ENCODE assay signal across 8 mouse cellular contexts in the genomic region with DNA sequence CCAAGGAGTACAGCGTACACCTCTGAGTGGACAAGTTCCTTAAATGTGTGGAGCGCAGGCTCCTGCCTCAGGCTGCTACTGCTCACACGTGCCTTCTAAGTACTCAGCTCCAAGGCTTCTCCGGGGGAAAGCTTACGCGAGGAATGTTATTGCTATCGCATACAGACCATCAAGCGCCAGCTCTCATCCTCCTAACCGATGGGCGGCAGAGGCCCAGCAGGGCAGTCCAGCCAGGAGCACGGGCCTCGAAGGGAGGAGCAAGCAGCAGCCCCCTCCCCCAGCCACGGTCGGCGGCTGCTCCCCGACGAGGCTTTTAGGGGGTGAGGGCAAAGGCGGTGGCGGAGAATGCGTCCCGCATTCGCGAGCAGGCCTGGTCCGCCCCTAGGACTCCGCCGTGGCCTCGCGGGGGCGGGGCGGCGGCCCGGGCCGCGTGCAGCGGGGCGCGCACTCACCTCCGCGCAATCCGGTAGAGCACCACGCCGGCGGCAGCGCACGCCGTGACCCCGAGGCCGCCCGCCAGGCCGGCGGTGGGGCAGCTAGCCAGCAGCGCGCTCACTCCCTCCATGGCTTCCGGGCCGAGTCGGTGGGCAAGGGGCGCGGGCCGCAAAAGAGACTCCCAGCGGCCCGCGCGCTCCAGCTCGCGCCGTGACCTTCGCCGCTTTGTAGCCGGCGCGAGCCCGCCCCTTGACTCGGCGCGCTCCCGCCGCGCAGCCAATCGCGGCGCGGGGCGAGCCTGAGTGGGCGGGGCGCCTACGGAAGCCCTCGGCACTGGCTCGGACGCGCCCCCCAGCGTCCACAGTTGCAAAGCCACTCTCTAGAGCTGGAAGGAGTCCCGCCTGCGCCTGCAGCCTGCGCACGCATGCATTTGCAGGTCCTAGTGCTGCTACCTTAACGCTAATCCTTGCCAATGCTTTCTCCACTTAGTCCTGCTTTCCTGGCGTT. TPM values are rescaled to one million over a fixed set of nuclear protein-coding genes. Genes with fewer than 3 reads are reported as not detected.
DNase-seq lines count a peak whose midpoint lies in the region; ATAC-seq and TF ChIP-seq lines count a peak whose summit lies in the region.

A gene (minus strand): TSS at position 662 of the 942 bp plus-strand sequence.

- H3K4me1 ChIP-seq in cortical plate, adult 2 months (ENCODE audit: control insufficient read depth, insufficient read depth, low read length), result peaks cover 16% of the 10 kb centered on the region

- DNase-seq in gastrocnemius, postnatal 10 days, result peak; percentile 98
- DNase-seq in induced T-regulatory cell, adult 2 months (ENCODE audit: low read depth), result peak; percentile 97
- peak; percentile 82 to 95 for DNase-seq in left cerebral cortex, adult 9 months (ENCODE audit: low spot score in 2 of 2)
- DNase-seq in right cerebral cortex, postnatal 14 days, result peak; percentile 98
- peak; percentile 89 to 93 for DNase-seq in urinary bladder, postnatal 36 days (ENCODE audit: low spot score in 2 of 2)

- H3K27ac ChIP-seq in cortical plate, adult 2 months (ENCODE audit: insufficient read depth, low read length), result no peak within 1 kb of the TSS; the same call in 1 of the 2 replicates

- peak; percentile 61 for TF ChIP-seq CTCF in cortical plate, adult 2 months (IDR thresholded peaks at IDR 0.05; ENCODE audit: extremely low read depth, insufficient read depth, low read length)

- ATAC-seq in activated CD4-positive, CD25-positive, alpha-beta regulatory T cell, adult 4 months, result peak; percentile 94
- ATAC-seq in megakaryocyte progenitor cell, adult 5-6 weeks (replicated peaks; ENCODE audit: poor library complexity), result peak; percentile 93

- H3K4me3 ChIP-seq in cortical plate, adult 2 months (ENCODE audit: insufficient read depth, low read length), result peak within 1 kb of the TSS; percentile 59

- peak; percentile 52; the same call in 1 of the 2 replicates for TF ChIP-seq POLR2A in cortical plate, adult 2 months (IDR thresholded peaks at IDR 0.05; ENCODE audit: extremely low read depth, insufficient read depth, low read length)

RNA-seq across cellular contexts. Expression of the gene that starts here (rescaled TPM):
- 1 to 10 TPM; 3.0 to 6.8 TPM for polyA plus RNA-seq in activated CD4-positive, CD25-positive, alpha-beta regulatory T cell, adult 4 months (2017; shearing (Covaris generic))
- 75.0 and 75.9 TPM in 2 replicates for polyA plus RNA-seq in cortical plate, adult 2 months (2012; rRNA removed)
- 10 to 100 TPM; 49.7 to 52.2 TPM for total RNA-seq in gastrocnemius, postnatal 10 days (2021)
- total RNA-seq in megakaryocyte progenitor cell, adult 5-6 weeks (2015), result 10.9 and 12.4 TPM in 2 replicates
- total RNA-seq in megakaryocyte progenitor cell, adult 5-6 weeks (2017), result 8.5 and 8.8 TPM in 2 replicates
